Mouse (Mus musculus): ENCODE measurements around the gene Atp10a. TPM values are rescaled to one million over a fixed set of nuclear protein-coding genes. Genes with fewer than 3 reads are reported as not detected.

Atp10a gene
- polyA plus RNA-seq, 1 experiment = 3.0 TPM

- H3K4me3 ChIP-seq = no peak overlapping the region
- TF ChIP-seq MAX (IDR thresholded peaks at IDR 0.05; ENCODE audit: low read depth) (no peak), POLR2A (IDR thresholded peaks at IDR 0.05; ENCODE audit: insufficient read length, low read depth) (no peak)
- no peaks in the 10 kb centered on the region for H3K79me2 ChIP-seq (ENCODE audit: control insufficient read depth, insufficient read depth)
Measured at GRCm38 (mm10) chr7:58746817-58747216, 90.9 kb downstream of the Atp10a start.

GRCm38 (mm10) chr7:58749904-58750612 is 94.1 kb downstream of the Atp10a start:
- Histone ChIP-seq H3ac (ENCODE audit: control insufficient read depth, insufficient read length) (no peak overlapping the region), H3K4me2 (ENCODE audit: low read depth) (peak overlapping the region; percentile 55), H3K4me3 (no peak overlapping the region), H3K36me3 (ENCODE audit: control insufficient read depth, insufficient read depth) (no peaks in the 10 kb centered on the region), H3K79me2 (ENCODE audit: control insufficient read depth, insufficient read depth) (no peaks in the 10 kb centered on the region), H3K27me3 (ENCODE audit: control insufficient read depth, insufficient read depth, insufficient read length) (no peaks in the 10 kb centered on the region)
- peak in 2 of 3 experiments; percentile 54 to 70 for TF ChIP-seq MYOD1 (IDR thresholded peaks at IDR 0.05; ENCODE audit: control insufficient read depth in 1 of 3, insufficient read length in 2 of 3, low read depth in 2 of 3)
- TF ChIP-seq POLR2A (IDR thresholded peaks at IDR 0.05; ENCODE audit: insufficient read length, low read depth) = no peak

More at GRCm38 (mm10) chr7:58746817-58747216, 90.9 kb downstream of the Atp10a start:
- Histone ChIP-seq H3K36me3 (ENCODE audit: control insufficient read depth, insufficient read depth) (no peaks in the 10 kb centered on the region), H3ac (ENCODE audit: control insufficient read depth, insufficient read length) (no peak overlapping the region), H3K4me2 (ENCODE audit: low read depth) (no peak overlapping the region), H3K27me3 (ENCODE audit: control insufficient read depth, insufficient read depth, insufficient read length) (no peaks in the 10 kb centered on the region)

- H3K4me3 ChIP-seq = no peak overlapping the region
- TF ChIP-seq POLR2AphosphoS2 (IDR thresholded peaks at IDR 0.05; ENCODE audit: insufficient read length, low read depth) = no peak
- no peak for TF ChIP-seq TCF12 (IDR thresholded peaks at IDR 0.05; ENCODE audit: insufficient read depth, poor library complexity, severe bottlenecking)
- no peak for TF ChIP-seq MYOD1 (IDR thresholded peaks at IDR 0.05; ENCODE audit: control insufficient read depth in 1 of 3, insufficient read length in 2 of 3, low read depth in 2 of 3)
- no peak for TF ChIP-seq REST (IDR thresholded peaks at IDR 0.05; ENCODE audit: insufficient read depth, insufficient read length)
- TF ChIP-seq MYOG (IDR thresholded peaks at IDR 0.05; ENCODE audit: control insufficient read depth in 1 of 3, insufficient read depth in 1 of 3, insufficient read length in 2 of 3, low read depth in 2 of 3) = no peak
- TF ChIP-seq E2F4 (IDR thresholded peaks at IDR 0.05; ENCODE audit: insufficient read depth) = no peak
- no peak for TF ChIP-seq USF1 (IDR thresholded peaks at IDR 0.05; ENCODE audit: low read depth)
- no peak for TF ChIP-seq SRF (IDR thresholded peaks at IDR 0.05; ENCODE audit: control insufficient read depth, insufficient read length, low read depth)
- no peak for TF ChIP-seq POLR2A (IDR thresholded peaks at IDR 0.05; ENCODE audit: insufficient read length, low read depth)
- TF ChIP-seq CEBPB (IDR thresholded peaks at IDR 0.05; ENCODE audit: insufficient read depth, poor library complexity, severe bottlenecking) = no peak
- no peak for TF ChIP-seq MAX (IDR thresholded peaks at IDR 0.05; ENCODE audit: low read depth)
- no peak for TF ChIP-seq TCF3 (IDR thresholded peaks at IDR 0.05; ENCODE audit: insufficient read length, low read depth)
- no peak overlapping the region for H3K4me2 ChIP-seq (ENCODE audit: low read depth)
- no peaks in the 10 kb centered on the region for H3K79me2 ChIP-seq (ENCODE audit: control insufficient read depth, insufficient read depth)
- no peak overlapping the region for H3ac ChIP-seq (ENCODE audit: control insufficient read depth, insufficient read length)
- H3K27me3 ChIP-seq (ENCODE audit: control insufficient read depth, insufficient read depth, insufficient read length) = no peaks in the 10 kb centered on the region
- no peaks in the 10 kb centered on the region for H3K36me3 ChIP-seq (ENCODE audit: control insufficient read depth, insufficient read depth)
Measured at GRCm38 (mm10) chr7:58752041-58752440, 96.1 kb downstream of the Atp10a start.

- no peaks in the 10 kb centered on the region for H3K27me3 ChIP-seq (ENCODE audit: control insufficient read depth, insufficient read depth, insufficient read length)
- no peaks in the 10 kb centered on the region for H3K36me3 ChIP-seq (ENCODE audit: control insufficient read depth, insufficient read depth)
- no peaks in the 10 kb centered on the region for H3K79me2 ChIP-seq (ENCODE audit: control insufficient read depth, insufficient read depth)
- no peak overlapping the region for H3K4me2 ChIP-seq (ENCODE audit: low read depth)
- TF ChIP-seq TCF3 (IDR thresholded peaks at IDR 0.05; ENCODE audit: insufficient read length, low read depth) = no peak
- TF ChIP-seq E2F4 (IDR thresholded peaks at IDR 0.05; ENCODE audit: insufficient read depth) = no peak
- no peak for TF ChIP-seq USF1 (IDR thresholded peaks at IDR 0.05; ENCODE audit: low read depth)
- TF ChIP-seq TCF12 (IDR thresholded peaks at IDR 0.05; ENCODE audit: insufficient read depth, poor library complexity, severe bottlenecking) = no peak
- TF ChIP-seq POLR2AphosphoS2 (IDR thresholded peaks at IDR 0.05; ENCODE audit: insufficient read length, low read depth) = no peak
- no peak for TF ChIP-seq REST (IDR thresholded peaks at IDR 0.05; ENCODE audit: insufficient read depth, insufficient read length)
- TF ChIP-seq MYOD1 (IDR thresholded peaks at IDR 0.05; ENCODE audit: control insufficient read depth in 1 of 3, insufficient read length in 2 of 3, low read depth in 2 of 3) = no peak
- H3ac ChIP-seq (ENCODE audit: control insufficient read depth, insufficient read length) = no peak overlapping the region
- no peak overlapping the region for H3K4me3 ChIP-seq
Measured at GRCm38 (mm10) chr7:58754076-58754475, 98.1 kb downstream of the Atp10a start.

- H3K79me2 ChIP-seq (ENCODE audit: control insufficient read depth, insufficient read depth) = no peaks in the 10 kb centered on the region
- no peak for TF ChIP-seq E2F4 (IDR thresholded peaks at IDR 0.05; ENCODE audit: insufficient read depth)
- H3K4me2 ChIP-seq (ENCODE audit: low read depth) = no peak overlapping the region
Measured at GRCm38 (mm10) chr7:58754536-58754935, 98.6 kb downstream of the Atp10a start.

GRCm38 (mm10) chr7:58755083-58755482 is 99.1 kb downstream of the Atp10a start:
- Histone ChIP-seq H3K4me2 (ENCODE audit: low read depth) (no peak overlapping the region), H3K79me2 (ENCODE audit: control insufficient read depth, insufficient read depth) (no peaks in the 10 kb centered on the region), H3ac (ENCODE audit: control insufficient read depth, insufficient read length) (no peak overlapping the region), H3K36me3 (ENCODE audit: control insufficient read depth, insufficient read depth) (no peaks in the 10 kb centered on the region), H3K27me3 (ENCODE audit: control insufficient read depth, insufficient read depth, insufficient read length) (no peaks in the 10 kb centered on the region), H3K4me3 (no peak overlapping the region)
- no peak for TF ChIP-seq POLR2AphosphoS2 (IDR thresholded peaks at IDR 0.05; ENCODE audit: insufficient read length, low read depth)
- no peak for TF ChIP-seq POLR2A (IDR thresholded peaks at IDR 0.05; ENCODE audit: insufficient read length, low read depth)

More at GRCm38 (mm10) chr7:58754536-58754935, 98.6 kb downstream of the Atp10a start:
- no peak overlapping the region for H3K4me3 ChIP-seq
- H3K27me3 ChIP-seq (ENCODE audit: control insufficient read depth, insufficient read depth, insufficient read length) = no peaks in the 10 kb centered on the region
- H3K36me3 ChIP-seq (ENCODE audit: control insufficient read depth, insufficient read depth) = no peaks in the 10 kb centered on the region
- no peak overlapping the region for H3ac ChIP-seq (ENCODE audit: control insufficient read depth, insufficient read length)

All from myocyte (in vitro differentiated cells).